Mouse (Mus musculus): ENCODE measurements at regions not wholly inside any gene's neighbourhood (a gene's known extent, or its start where the extent isn't known, plus 50 kb on each side); places are given as distances from the start of the nearest gene placed in this dataset.

DNA sequence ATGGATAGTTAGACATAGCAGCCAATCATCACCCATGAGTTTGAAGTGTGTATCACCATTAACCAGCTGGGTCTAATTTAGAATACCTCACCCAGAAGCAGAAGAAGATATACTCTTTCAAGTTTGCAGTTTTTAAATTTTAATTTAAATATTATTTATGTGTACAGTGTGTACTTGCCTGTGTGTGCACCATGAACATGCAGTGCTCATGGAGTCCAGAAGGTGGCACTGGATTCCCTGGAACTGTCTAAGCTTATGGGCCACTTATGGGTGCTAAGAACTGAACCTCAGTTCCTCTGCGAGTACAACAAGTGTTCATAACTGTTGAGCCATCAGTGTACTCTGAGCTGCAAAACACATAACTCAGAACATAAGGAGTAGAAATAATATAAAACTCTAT is 675.6 kb downstream of the Adcyap1 start:
- ChIA-PET POLR2A (no interaction called here), CTCF (interaction anchor here in 1 of 4 experiments (1.0 kb wide), 1 partner anchor 113 kb away, joined by 6 read pairs; no protein-coding TSS in a partner anchor)

DNA sequence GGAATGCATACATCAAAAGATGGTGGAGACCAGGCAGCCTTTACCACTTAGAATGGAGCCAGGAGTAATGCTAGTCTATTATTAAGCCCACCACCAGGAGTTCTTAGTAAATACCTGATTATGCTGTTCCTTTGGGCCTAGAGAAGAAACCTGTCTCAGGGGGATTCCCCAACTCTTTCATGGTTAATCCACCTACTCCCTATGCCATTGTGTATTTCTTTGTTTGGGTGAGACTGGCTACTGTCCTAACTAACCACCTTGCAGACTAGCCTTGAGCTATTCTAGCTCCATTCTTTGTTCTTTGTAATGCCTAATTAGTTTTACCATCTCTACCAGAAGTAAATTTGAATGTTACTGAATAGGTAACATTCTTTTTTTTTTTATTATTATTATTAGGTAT is 706.8 kb downstream of the Adcyap1 start:
- CTCF ChIA-PET = no interaction called here
- POLR2A ChIA-PET = no interaction called here

DNA sequence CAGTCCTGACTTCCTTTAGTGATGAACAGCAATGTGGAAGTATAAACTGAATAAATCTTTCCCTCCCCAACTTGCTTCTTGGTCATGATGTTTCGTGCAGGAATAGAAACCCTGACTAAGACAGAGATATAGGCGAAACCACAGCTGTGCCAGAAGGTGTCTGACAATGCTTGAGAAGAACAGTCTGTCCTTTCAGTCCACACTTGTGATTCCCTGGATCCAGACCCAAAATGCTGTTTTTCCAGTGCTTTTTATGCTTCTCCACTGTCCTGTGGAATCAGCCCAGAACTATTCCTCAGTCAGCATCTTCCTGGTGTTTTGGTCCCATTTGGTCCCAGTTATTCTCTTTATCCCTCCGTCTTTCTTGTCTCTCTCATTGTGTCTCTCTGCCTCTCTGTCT is 723.6 kb downstream of the Adcyap1 start:
- POLR2A ChIA-PET = no interaction called here
- CTCF ChIA-PET = no interaction called here

DNA sequence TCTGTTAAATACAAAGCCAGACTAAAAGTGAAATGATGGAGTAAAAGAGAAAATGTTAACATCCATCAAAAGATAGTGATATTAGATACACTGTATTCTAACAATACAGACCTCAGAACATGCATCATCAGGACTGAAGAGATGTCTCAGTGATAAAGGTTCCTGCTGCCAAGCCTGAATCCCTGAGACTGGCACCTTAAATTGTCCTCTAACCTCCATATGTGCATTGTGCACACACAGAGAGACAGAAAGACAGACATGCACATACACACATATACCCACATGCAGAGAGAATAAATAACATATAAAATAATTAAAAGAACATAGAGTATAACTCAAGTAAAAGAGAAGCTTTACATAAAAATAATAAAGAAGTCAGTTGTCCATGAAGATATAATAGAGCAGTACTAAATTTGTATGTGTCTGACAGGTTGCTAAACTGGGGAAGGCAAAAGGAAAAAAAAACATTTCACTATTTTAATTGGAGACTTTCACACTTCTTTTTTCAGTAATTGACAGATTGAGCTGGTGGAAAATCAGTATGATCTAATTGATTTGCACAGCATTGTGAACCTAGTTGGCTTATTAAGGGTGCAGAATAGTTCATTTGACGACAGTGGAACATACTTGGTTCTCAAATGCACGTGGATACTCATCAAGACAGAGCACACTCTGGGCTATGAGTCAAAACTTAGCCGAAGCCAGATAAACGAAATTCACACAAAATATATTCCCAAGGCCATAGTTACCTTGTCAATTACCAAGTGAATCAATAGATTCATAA is 725.6 kb downstream of the Adcyap1 start:
- POLR2A ChIA-PET = no interaction called here
- CTCF ChIA-PET = no interaction called here

Measured in embryonic stem cell, embryonic (primary cell).